Mouse (Mus musculus) frontal cortex, postnatal 36 days (tissue): ENCODE measurements at regions not wholly inside any gene's neighbourhood (a gene's known extent, or its start where the extent isn't known, plus 50 kb on each side); places are given as distances from the start of the nearest gene placed in this dataset.
"Not testable (repeated sequence)": the region's sequence is repeated elsewhere in the genome, so short reads cannot be mapped to it uniquely, and the experiment has no call there.

ENCODE experiments used
- DNase-seq, 2 experiments: peaks; one replicate each; pipeline ENCODE4 v3.0.0; 2022; ENCODE audit warnings: low spot score in 2 of 2

DNA sequence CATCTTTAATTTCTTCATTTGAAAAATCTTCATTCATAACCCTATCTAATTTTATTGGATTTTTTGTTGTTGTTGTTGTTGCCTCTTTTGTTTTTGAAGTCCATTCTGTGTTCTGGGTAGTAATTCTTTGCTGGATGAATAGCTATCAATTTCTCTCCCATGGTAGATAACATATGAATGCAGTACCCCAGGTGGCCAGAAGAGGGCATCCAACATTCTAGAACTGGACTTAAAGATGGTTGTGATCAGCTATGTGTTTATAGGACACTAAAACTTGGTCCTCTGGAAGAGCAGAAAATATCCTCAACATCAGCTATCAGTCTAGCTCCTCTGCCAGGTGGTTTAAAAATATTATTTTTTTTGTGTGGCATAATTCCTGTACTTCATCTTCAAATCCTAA, 73.0 kb downstream of the Prl2c3 start:
- DNase-seq: not testable (repeated sequence)

DNA sequence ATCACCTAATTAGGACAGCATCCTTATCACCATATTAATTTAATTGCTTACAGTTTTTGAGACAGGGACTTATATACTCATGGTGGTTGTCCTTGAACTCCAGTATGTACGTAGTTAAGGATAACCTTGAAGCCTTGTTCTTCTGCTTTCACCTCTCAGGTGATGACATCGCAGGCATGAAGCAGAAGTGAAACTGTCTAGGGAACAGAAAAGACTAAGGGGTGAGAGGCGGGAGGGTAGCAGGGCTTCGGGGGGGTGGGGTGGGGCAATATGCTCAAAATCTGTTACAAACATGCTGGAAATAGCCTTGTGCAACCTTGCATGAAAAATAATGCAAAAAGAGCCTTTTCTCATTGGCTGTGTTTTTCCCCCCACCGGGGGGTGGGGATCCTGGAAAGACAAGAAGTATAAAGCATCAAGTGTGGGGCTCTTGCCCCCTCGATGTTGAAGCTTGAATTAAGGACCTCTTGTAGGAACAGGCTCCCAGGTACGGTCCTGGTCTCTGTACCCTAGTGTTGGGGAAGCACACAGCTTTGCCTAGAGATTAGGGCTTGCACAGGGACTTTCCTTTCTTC, 81.8 kb downstream of the Prl2c3 start:
- not testable (repeated sequence) for DNase-seq

DNA sequence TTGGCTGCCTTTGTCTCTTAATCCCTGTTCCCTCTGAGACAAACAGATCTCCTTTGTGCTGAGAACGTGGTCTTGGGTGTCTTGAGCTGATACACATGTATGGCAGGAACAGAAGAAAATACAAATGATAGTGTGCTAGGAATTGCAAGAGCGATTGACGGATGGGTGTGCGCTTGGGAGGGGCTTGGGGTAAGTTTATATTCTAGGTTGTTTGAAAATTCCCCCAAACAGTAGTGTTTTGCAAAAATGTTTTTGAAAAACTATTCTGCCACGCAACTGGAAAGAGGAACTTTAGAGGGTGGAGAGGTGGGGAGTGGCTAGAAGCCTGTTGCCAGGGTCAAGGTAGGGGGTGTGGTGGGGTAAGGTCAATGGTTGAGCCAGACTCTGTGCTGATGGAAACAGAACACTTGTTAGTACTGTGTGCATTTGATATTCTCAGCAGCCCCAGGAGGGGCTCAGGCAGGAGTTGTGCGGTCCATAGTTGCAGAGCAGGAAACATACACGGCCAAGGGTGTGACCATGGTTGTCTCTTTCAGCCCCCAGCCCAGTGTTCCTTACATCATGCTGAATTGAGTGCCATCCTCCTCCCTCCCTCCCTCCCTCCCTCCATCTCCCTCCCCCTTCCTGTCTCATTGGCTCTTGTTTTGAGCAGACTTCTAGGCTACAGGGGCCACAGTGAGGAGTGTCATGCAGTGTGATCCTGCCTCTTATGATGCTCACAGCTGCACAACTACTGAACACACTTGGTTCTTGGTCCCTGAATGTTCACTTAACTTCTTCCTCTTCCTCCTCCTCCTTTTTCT, 88.2 kb downstream of the Prl2c3 start:
- no peak for DNase-seq

DNA sequence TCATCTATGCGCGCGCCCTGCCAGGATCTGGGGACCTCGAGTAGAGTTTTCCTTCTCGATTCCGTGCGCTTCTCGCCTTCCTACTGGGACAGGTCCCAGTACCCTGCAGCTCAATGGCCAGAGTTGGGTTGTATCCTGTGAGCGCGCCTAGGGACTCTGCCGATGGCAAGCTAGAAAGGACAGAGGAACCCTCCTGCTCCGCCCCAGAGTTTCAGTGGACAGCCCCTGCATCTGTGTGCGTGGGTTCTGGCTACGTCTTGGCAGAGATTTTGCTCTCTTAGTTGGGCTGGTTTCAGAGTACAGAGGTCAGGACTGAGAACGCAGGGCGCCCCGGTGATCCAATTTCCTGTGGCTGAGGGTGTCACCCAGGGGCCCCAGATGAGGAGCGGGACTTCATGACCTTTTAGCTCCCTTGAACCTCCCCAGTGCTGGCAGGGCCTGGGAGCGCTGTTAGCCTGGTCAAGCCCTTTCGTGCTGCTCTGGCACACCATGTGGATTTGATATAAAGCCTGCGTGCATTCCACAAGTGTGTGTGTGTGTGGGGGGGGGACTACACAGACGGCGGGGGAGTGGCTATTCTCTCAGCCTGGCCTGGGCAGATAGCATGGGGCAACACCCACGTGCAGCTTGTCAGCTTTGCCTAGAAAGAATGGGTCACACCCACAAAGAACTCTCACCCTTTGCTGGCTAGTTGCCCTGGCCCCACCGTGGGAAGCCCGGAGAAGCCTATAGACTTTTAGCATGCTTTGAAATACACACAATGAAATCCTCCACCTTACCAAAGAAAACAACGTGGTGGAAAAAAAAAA, 96.9 kb downstream of the Prl2c3 start:
- not testable (repeated sequence) for DNase-seq

DNA sequence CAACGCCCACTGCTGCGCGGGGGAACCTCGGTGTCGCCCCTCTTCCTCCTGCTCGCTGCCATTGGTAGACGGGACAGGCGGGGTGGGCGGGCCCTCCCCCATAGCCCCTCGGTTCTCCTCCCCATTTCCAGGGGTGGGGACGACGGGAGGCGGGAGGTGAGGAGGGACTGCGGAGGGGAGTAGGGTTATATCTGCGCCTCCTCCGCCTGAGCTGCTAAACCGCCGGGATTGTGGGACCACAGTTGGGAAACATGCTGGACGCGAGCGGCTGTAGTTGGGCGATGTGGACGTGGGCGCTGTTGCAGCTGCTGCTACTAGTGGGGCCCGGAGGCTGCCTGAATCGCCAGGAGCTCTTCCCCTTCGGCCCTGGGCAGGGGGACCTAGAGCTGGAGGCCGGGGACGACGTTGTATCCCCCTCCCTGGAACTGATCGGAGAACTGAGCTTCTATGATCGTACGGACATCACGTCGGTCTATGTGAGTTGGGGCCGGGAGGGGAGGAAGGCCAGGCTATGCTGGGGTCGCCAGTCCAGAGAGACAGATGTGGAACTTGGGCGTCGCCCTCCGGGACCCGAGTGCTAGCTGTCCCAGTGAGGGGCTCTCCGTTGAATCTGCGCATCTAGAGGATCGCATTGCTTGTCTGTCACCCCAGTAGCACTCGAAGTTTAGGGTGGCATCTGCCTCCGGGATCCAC, 97.6 kb downstream of the Prl2c3 start:
- not testable (repeated sequence) for DNase-seq

DNA sequence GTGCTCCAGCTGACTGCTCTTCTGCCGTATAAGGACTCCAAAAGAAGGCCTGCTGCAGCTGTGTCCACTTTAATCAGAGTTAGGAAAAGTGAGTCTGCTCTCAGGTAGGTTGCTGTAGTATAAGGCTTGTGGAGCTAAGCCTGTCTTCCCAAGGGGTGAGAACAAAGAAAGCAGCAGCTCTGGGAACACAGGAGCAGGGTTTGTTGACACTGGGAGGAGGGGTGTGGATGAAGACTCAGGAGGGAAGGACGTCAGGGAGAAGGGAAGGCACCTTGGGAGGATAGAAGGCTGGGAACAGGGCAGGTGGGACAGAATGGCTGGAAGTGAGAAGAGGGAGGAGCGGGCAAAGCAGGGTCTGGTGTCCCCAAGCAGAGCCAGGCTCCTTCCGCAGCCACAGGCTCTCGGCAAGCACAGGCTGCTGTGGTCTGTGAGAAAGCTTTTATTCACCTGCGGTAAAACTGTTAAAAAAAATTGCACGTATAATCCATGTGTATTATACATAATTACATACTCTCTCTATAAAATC, 106.2 kb downstream of the Prl2c3 start:
- DNase-seq: not testable (repeated sequence)

DNA sequence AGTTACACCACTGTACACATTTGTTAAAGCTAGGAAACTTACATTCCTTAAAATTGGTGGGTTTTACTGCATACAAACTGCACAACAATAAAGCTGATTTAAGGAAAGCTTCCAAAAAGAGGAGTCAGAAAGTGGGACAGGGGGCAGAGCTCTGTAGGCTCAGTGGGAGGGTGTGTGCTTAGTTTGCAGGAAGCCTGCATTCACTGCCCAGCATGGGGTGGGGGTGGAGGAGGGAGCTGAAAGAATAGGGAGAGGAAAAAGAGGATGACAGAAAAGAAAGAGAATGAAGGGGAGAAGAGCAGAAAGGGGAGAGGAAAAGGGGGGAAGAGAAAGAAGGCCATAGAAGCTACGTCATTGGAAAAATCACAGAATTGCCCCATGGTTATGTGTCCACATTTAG, 111.1 kb downstream of the Prl2c3 start:
- not testable (repeated sequence) for DNase-seq

DNA sequence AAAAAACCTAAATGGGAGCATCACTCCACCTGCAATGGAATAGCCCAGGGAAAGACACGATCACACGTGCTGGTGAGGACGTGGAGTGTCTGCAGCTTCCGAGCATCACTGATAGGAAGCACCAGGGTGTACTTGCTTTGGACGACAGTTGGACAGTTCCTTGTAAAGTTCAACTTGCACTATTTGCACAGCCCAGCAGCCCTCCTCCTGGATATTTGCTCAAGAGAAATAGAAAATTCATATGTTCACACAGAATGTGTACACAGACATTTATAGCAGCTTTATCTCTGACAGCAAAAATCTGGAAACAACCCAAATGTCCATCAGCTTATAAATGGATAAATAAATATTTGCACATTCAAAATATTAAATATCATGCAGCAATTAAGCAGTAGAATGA, 111.7 kb downstream of the Prl2c3 start:
- DNase-seq: not testable (repeated sequence)

DNA sequence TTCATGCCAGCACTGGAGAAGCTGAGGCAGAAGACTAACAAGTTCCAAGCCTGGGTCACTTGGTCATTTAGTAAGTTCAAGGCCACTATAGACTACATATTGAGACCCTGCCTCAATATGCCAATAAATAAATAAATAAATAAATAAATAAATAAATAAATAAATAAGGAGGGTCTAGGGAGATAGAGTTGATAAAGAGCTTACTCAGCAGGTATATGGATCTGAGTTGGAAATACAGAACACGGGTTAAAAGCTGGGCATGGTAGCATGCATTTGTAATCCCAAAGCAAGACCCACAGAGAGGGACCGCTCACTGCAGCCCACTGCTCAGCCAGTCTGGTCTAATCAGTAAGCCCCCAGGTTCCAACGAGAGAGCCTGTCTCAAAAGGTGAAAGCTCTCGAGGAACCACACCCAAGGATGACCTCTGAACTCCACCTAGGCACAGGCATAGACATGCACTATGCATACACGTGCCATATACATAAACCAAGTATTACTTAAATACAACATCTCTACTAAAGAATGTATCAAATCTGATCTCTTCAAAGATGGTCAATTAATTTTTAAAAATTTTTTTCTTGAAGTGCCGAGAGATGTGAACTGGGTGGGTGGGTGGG, 115.4 kb downstream of the Ero1lb start:
- not testable (repeated sequence) for DNase-seq

DNA sequence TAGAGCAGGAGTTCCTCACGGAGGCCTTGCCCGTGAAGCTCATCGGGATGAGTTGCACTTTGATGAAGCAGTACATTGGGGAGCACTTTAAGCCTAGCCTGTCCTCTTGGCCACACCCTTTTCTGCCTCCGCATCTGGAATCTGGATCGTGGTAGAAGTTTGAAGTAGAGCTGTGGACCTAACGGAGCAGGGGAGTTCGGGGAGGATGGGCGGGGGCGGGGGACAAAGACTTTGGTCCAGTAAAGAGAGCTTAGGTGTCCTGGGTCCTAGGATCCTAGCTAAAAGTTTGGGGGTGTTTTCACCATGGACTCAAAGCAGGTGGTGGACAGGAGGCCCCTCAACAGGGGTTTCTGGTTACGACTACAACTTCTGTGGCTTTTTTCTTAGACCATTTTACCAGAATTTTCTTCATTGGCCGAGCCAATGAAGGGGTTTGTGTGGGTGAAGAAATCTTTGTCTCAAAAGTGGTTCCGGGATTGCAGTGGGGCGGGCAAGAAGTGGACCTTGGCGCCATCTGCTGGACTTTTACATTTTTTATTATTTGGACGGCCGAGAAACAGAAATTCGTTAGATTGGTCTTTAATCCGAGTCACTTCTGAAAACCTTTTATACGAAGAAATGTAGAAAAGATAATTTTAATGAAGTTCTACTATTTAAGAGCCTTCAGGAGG, 114.7 kb downstream of the Ero1lb start:
- peak; percentile 35 to 59 for DNase-seq

DNA sequence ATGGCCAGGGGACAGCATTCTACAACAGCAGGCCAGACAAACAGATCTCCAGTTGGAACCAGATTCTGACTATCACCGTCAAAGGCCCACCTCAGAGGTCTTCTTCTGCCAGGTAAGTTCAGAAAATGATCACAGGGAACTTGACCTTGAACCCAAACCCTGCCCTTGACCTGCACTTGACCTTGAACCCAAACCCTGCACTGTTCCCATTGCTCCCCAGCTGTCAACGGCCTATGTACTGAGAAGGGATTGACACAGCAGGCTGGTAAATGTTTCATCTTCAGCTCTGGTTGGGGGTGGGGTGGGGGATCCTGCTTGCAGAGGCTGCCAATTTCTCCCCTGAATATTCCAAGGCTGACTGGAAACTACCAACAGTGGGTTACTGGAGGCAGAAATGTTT, 111.7 kb downstream of the Ero1lb start:
- no peak for DNase-seq

DNA sequence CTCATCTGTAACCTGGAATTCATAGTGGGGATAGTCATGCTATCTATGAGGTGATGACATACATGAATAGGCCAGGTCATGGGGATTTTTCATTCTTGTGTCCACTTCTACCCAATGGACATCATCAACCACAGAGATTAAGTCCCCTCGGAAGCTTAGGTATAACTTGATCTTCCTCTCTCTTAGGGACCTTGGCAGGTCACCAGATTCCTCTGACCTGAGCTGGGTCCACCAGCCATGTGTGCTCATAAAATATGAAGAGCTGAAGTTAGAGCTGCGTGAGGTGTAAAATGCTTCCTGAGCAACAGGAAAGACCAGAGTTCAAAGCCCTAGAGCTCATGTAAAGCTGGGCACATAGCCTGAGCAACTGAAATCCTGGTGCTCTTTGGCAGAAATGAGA, 105.3 kb downstream of the Ero1lb start:
- DNase-seq: not testable (repeated sequence)

DNA sequence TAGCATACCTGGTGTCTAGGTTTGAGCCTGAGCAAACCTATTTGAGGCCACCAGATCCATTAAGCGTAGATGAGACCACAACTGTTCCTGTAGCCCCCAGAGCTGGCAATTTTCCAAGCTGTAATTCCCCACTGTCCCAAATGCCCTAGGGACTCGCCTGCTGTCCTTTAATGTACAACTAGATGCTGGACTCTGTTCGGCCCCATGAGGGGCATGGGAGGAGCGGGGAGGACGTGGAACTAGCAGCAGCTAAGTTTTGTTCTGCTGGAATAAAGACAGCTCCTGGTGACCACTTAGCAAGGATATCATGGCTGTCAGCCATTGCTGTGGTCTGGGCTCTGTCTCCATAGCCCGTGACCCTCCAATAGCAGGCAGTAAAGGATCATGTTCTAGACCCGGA, 103.1 kb downstream of the Ero1lb start:
- DNase-seq: not testable (repeated sequence)

DNA sequence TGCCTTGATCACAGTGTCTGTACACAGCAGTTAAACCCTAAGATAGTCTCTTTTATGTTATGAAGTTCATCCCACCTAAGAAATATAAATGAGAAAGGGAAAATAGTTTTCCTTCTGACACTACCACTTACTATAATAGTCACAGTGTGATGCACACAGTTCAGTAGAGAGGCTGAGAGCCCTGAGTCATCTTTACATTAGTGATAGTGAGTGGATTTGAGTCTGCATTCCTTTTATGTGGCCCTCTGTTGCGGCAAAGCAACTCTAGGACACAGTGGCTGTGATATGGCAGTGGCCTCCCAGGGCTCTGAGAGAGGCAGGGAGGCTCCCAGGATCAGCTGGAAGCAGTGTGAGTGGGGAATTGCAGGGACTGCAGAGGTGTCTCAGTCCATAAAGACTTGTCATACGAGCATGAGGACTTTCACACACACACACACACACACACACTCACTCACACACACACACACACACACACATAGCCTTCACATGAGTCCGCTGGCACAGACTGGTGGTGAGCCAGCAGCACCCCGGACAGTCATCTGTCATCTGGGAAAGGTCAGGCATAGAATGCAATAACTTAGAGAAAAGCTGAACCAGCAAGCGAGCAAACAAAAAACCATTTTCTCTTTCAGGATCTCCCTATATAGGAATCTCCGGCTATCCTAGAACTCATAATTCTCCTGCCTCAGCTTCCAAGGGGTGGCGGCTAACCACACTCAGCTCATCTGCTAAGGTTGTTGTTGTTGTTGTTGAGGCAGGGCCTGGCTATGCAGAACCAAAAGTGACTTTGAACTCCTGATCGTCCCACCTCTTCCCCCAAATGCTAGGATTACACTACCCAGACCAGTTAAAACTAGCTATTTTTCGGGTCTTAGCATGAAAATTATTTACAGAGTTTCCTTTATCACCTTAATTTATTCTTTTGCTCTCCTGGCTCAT, 102.3 kb downstream of the Ero1lb start:
- DNase-seq: not testable (repeated sequence)

DNA sequence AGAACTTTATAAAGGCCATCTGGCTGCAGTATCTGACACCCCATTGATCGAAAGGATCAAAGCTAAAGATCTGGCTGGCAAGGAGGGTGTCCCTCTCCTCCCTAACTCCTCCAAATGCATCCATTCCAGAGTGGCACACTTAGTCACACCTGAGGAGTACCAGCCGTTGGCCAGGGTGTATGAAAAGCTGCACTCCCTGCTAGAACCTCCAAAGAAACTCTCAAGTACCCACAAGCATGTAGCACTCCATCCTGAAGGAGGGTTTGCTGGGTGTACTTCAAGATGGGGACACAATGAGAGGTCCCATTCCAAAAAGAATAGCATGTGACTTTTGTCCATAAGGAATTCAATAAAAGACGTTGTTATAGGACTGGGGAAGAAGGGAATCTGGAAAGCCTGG, 100.4 kb downstream of the Ero1lb start:
- DNase-seq: not testable (repeated sequence)
